Mouse (Mus musculus): ENCODE data around the gene Wwc1.
A peak's percentile ranks its signal among the peaks of the same experiment; 100 is the strongest.
"Not testable (repeated sequence)": the region's sequence is repeated elsewhere in the genome, so short reads cannot be mapped to it uniquely, and the experiment has no call there.

Wwc1 gene

DNA sequence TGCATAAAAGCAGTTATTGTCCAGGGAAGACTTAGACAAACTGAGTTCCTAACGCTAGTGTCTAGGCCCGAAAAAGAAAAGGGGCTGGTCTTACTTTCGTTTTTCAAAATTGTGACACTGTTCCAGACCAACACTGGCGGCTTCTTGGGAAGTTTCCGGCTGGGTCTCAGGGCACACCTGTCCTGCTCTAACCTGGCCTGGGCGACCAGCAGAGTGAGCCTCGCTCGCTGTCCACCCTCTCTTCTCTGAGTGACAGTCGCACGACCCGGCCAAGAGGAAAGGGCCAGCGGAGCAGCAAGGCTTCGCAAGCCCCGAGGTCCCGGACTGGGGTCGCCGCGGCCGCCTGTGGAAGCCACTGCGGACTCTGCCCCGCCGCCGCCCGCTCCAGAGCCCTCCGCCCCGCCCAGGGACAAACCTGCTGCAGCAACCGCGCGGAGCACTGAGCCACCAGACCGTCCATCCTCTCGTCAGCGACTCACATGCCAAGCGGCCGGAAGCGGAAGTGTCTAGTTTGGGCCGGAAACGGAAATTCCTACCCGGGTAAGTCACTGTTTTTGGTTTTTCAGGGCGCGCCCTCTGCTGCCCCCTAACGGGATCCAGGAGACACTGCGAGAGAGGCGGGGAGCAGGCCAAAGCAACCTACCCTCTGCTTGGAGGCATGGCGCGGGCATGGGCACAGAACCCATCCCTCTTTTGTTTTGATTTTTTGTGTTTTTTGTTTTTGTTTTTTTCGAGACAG lies 146.1 kb downstream of the Wwc1 start, which contains the start of gene Rars:
Gene Rars (minus strand): TSS at position 485 of the 739 bp plus-strand sequence.
- DNase-seq, result peak; percentile 93

DNA sequence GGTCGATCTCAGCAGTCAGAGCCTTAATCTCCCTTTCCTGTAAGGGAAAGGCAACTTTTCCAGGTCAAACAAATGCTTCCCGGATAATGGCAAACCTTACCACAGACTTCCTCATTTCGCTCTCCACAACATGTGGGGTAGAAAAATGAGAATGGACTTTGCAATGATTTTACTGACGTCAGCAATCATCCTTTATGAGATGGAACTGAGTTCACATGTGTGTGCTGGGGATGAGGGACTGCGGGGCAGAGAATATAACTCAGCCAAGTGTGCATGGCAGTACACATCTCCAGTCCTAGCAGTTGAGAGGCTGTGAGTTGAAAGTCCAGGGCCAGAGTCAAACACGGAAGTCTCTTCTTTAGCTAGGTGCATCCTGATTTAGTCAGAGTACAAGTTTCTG lies 147.1 kb downstream of the Wwc1 start:
- no peak for DNase-seq

GRCm38 (mm10) chr11:35832139-35832538 lies 148.2 kb downstream of the Wwc1 start:
- DNase-seq, result no peak

DNA sequence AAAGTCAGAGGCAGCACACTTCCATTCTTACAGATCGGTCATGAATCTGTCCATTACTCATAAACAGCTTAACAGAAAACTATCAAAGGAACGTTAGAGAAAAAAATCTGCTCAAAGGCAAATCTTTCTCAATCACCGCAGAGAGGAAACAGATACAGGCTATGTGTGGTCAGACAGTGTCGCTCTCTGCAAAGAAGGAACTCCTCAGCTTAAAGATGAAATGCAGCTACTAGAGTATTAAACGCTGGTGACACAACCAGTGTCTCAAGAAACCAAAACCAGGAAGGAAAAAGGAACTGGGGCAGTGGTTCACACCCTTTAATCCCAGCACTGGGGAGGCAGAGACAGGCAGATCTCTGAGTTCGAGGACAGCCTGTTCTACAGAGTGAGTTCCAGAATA lies 152.6 kb downstream of the Wwc1 start:
- no peak for DNase-seq

- no peak for DNase-seq
These were observed 164.0 kb downstream of the Wwc1 start for GRCm38 (mm10) chr11:35816316-35816715.

GRCm38 (mm10) chr11:35811458-35811857 lies 168.9 kb downstream of the Wwc1 start:
- no peak for DNase-seq

DNA sequence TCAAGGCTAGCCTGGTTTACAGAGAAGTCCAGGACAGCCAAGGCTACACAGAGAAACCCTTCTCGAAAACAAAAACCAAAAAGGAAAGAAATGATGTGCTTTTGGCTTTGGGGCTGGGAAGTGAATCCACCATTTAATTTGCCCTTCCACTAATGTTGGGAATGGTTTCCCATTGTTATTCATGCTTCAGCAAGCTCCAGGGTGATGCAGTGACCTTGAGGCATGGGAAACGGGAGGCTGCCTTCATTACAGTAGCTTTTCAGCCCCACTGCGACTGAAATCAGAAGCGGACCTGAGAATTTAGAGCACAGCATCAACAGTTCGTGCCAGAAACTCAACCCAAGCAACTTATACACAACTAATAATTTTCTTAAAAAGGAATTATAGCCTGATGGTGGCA lies 179.0 kb downstream of the Wwc1 start:
- DNase-seq, result no peak

DNA sequence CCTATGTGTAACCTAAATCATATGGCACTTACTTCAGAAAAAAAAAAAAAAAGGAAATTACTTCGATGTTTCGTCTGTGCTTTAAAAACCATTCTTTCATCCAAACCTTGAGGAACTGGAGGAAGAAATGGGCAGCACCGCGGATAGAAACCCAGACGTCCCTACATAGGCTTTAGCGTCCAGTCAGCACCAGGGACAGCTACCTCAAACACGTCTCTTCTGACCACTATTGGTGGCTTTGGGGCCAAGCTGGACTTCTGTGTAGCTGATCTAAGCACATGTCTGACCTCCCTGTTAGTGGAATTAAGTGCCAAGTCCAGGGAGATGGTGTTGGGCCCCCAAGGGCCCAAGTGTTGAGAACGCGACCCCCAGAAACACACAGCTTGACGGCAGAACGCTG lies 181.5 kb downstream of the Wwc1 start, which contains the start of gene Fbll1:
Gene Fbll1 (minus strand): TSS at position 11 of the 400 bp plus-strand sequence.
- DNase-seq, result peak; percentile 42

DNA sequence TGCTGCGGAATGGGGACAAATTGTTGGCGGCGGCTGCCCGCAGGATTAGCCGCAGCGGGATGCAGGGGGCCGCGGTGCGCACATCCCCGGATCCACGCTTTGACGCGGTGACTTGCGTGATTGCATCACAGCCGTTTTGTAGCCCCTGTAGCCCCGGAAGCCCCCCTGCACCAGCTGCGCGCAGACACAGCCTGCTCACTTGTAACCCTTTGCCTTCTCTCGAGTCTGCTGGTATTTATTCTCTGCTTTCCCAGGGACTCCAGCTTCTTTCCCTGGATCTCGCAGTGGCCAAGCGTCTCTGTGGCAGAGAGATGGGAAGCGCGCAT lies 181.9 kb downstream of the Wwc1 start:
- peak; percentile 80 for DNase-seq

GRCm38 (mm10) chr11:35797751-35798494 lies 182.4 kb downstream of the Wwc1 start:
- peak; percentile 55 for DNase-seq

GRCm38 (mm10) chr11:35792800-35793199 lies 187.5 kb downstream of the Wwc1 start:
- not testable (repeated sequence) for DNase-seq

DNA sequence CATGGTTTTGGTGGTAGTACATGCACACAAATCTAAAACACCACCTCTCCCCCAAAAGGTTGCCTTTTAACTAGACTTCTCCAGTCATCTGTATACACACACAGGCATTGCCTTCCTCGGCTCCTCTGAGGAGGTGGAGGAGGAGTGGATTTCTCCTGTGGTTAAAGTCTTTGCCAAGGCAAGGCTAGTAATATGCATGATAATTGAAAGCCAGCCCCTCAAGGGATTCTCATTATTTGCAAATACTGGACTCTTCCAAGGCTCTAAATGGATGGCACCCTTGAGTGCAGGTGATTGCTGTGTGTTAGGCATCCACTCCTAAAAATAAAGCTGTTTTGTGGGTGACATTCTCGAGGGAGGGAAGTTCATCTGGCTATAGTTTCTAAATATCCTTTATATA lies 191.9 kb downstream of the Wwc1 start:
- DNase-seq, result no peak
